Mouse (Mus musculus) brain, embryonic 14.5 days (tissue): ENCODE measurements around the gene Ppp1r13b.

ENCODE experiments used
- CTCF ChIP-seq: fragments of 200-500 bp; IDR thresholded peaks from 2 replicates; pipeline ENCODE4 v1.5.1; 2012; ENCODE audit warnings: inconsistent platforms, mild to moderate bottlenecking, moderate library complexity, borderline replicate concordance; ENCODE audit not compliant: insufficient read depth, insufficient read length; ENCODE audit errors: extremely low read depth
- POLR2A ChIP-seq: fragments of 200-500 bp; IDR thresholded peaks from 2 replicates; pipeline ENCODE4 v1.6.1; 2012; ENCODE audit warnings: mild to moderate bottlenecking, inconsistent platforms, borderline replicate concordance; ENCODE audit not compliant: poor library complexity, insufficient read depth, insufficient read length, severe bottlenecking; ENCODE audit errors: extremely low read depth

DNA sequence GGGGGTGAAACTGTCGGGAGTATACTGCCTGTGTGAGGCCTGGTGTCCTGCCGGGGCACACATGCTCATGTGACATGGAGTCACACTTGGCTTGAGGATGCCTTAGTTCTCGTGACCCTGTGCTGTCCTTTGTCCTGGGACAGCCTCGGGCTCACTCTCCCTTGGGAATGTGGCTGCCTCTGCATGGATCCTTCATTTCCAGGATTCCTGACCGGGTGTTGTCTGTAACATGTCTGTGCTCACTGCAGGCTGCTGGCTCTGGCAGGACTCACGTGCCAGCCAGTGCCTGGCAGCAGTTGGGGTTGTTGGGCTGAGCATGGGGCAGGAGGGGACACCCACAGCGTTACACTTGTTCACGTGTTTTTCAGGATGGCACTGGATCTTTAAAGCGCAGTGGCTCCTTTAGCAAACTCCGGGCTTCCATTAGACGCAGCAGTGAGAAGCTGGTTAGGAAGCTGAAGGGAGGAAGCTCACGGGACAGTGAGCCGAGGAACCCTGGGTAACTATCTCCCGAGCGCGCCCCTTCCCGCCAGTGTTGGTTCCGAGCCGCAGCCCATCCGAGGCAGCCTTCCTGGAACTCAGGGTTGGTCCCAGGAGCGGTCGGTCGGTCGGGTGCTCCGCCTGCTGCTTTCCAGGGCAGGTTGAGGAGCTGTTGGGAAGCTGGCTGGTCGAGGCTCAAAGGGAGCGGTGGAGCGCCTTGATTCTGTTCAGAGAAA lies 112.6 kb downstream of the Ppp1r13b start:
- TF ChIP-seq POLR2A (no peak), CTCF (no peak)
